Mouse (Mus musculus) ovary, postnatal 14 days (tissue): ENCODE data around the gene Entpd5.
A peak's percentile ranks its signal among the peaks of the same experiment; 100 is the strongest.
"Not testable (repeated sequence)": the region's sequence is repeated elsewhere in the genome, so short reads cannot be mapped to it uniquely, and the experiment has no call there.

Experiments used
- DNase-seq: peaks from one replicate; pipeline ENCODE4 v3.0.0; 2022; ENCODE audit warnings: low spot score

Entpd5 gene

DNA sequence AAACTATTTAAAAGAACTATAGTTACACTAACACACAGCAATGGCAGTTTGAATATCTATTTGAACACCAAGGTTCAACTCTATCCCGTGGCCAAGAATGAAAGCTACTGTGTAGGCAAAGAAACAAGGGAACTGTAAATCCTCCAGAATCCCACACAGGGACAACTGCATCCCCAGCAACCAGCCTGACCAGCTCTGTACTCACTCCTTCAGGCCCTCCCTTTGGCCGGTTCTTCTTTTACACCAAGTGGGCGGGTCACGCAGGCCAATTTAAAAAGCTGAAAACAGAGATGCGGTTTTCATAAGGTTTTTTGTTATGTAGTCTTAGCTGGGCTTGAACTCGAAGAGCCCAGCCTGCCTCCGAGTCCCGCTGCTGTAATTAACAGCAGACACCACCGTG, 9.7 kb downstream of the Entpd5 start:
- no peak for DNase-seq

GRCm38 (mm10) chr12:84398629-84399028, 10.2 kb downstream of the Entpd5 start:
- no peak for DNase-seq

DNA sequence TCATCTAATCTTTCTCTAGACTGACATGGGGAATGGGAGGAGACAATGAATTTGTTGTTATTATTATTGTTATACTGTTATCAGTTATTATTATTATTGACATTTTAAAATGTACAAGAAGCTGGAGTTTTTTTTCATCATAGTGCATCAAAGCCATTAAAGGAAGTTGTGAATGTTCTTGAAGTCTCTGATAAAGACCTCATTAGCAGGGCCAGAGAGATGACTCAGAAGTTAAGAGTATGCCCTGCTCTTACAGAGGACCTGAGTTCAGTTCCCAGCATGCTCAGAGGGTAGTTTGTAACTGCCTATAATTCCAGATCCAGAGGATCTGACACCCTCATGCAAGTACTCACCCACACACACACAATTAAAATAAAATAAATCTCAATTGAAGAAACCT, 11.1 kb downstream of the Entpd5 start:
- no peak for DNase-seq

DNA sequence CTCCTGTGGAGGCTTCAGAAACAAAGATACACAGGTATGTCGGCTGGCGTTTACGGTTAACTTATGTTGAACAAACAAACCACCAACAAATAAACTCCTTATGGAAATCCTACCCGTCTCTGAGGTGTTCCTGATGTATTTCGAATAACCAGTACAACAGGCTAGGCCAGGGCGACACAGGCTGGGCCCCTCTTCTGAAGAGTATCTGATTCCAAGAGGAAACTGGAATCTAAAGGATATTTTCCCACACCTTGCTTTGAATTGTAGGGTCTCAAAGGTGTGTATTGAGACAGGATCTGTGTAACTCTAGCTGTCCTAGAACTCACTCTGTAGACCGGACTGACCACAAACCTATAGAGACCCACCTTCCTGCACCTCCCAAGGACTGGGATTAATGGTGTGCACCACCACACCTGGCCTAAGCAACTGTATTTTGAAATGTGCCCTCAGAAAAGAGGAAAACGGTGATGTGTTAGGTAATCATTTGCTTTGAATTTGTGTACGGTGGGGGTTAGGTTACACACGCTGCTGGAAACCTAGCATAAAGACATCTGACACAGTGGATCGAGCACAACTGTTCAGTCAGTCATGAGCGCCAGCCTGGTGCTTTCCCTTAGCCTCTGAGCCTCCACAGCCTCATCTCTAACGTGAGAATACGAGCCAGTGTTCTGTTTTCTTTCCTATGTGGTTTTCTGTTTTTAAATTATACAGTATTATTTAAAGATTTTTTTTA, 11.7 kb downstream of the Entpd5 start:
- DNase-seq = no peak

DNA sequence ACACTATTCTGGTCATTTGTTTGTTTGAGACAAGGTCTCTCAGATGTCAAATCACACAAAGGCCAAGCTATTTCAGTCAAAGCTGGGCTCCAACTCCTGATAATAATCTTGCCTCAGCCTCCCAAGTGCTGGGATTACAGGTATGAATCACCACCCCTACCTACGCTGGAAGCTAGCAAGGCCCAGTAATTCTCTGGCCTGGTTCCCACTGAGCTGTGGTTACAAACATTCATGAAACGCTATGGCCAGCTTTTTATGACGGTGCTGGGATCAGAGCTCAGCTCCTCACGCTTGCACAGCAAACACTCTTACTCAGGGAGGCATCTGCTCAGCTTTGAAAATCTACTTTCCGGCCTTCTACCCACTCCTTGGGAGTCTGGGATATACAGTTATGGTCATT, 15.0 kb downstream of the Entpd5 start:
- DNase-seq = no peak

DNA sequence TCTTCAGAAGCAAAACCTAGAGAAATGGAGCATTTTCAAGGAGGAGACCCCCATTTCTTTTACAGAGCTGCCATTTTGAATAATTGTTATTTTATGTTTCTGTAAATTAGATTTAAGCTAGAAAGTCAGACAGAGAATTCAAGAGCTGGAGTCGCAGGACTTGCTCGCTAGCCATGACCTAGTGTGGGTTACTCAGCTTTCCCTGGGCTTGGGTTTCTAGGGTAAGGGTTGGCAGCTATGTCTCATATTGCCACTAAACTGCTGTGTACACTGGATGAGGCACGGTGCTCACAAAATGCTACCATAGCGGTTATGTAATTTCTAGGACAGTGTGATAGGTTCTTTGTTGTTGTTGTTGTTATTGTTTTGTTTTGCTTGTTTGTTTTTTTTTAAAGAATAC, 16.1 kb downstream of the Entpd5 start:
- no peak for DNase-seq

GRCm38 (mm10) chr12:84390336-84390735, 18.5 kb downstream of the Entpd5 start:
- DNase-seq = no peak

GRCm38 (mm10) chr12:84388774-84389400, 19.9 kb downstream of the Entpd5 start:
- DNase-seq = no peak

DNA sequence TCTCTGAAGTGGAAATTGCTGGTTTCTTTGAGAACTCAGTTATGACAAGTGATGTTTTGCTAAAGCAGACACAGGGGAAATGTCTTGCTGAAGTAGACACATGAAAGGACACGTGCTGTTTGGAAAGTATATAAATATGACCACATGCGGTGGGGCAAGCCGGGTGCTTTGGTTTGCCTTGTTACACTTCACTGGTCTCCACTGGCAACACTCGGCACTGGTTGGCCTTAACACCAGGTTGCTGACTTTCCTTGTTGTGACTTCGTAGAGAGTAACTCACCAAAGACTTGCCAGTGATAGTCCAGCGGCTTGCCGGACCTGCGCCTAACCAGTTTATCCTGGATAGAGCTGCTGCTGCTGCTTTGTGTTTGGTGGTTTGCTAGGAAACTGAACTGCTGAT, 20.7 kb downstream of the Entpd5 start:
- DNase-seq = no peak

DNA sequence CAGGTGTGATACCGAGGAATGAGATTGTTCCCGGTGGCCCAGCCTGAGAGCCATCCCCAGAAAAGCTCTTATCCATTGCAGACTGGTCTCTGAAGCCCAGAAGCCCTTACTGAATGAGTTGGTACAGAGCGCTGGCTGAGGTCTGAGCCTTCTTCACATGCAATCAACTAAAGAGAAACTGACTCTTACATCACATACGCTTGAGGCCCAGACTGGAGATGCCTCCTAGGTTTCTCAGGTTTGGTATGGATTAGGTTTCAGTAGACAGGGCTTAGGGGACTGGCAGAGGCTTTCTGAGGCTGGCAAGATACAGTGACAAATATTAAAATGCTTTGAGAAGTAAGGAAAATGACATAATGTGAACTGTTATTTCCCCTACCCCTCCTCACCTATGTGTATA, 23.4 kb downstream of the Entpd5 start:
- no peak for DNase-seq

GRCm38 (mm10) chr12:84384644-84385081, 24.2 kb downstream of the Entpd5 start:
- DNase-seq = no peak

DNA sequence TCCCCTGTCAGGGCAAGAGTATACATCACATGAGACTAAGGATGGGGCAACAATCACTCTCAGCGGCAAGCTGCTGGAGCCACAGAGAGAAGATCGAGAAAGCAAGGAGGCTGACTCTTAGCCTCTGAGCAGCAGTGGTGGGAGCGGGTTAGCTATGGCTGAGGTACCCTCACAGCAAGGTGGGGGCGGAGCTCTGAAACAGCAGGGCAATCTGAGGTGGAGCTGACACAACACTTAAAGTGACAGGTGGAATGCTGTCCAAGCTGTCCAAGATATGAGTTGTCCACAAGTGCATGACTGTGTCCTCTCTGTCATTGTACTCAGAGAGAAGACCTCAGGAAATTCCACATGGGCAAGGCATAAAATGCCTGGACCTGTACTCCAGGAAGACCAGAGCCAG, 26.5 kb downstream of the Entpd5 start:
- no peak for DNase-seq

DNA sequence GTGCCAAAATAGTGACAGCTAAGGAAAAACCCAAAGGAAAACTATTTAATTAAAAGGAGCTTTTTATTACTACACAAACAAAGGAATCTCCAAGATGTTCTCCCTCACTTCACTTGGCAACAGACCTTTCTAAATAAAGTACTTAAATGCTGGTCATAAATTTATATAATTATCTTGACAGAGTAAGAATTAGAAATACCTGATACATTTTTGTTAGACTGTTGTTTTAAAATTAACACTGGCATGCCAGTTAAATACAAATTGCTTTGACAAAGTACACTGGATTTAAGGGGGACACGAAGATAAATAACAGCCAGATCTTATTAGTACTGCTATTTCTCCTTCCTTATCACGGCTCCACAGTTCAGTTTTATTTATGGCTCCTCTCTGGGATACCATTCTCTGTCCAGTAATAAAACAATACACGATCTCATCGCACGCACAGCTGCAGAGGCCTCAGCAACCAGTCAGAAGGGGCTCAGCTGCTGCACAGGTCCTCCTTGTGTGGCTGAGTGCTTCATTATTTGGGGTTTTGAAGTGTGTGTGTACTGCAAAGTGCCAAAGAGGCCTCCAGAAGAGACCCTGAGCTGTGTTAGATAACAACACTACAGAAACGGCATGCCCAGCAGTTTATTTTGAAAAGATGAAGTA, 34.9 kb downstream of the Entpd5 start:
- no peak for DNase-seq

GRCm38 (mm10) chr12:84371647-84372046, 37.2 kb downstream of the Entpd5 start:
- no peak for DNase-seq

- no peak for DNase-seq
Measured at GRCm38 (mm10) chr12:84366971-84367370, 41.9 kb downstream of the Entpd5 start.

GRCm38 (mm10) chr12:84365137-84365536, 43.7 kb downstream of the Entpd5 start:
- no peak for DNase-seq

DNA sequence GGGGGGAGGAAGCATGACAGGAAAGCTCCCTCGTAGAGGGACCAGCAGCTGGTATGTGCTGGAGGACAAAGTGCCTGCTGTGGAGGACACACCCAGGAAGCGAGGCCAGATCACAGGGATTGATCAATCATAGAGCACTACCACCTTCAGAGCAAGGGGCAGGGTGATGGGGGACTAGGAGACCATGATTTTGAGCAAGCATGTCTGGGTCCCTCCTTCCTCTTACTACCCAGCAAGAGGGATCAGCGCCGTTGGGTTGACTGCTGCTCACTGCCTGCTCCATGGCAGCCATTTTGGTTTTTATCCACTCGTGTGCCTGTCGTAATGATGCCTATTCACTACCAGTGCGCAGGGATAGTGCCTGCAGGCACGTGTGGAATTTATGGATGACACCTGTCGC, 44.5 kb downstream of the Entpd5 start:
- no peak for DNase-seq

GRCm38 (mm10) chr12:84362872-84363271, 46.0 kb downstream of the Entpd5 start:
- DNase-seq = no peak

GRCm38 (mm10) chr12:84361555-84362489, 47.0 kb downstream of the Entpd5 start, which contains the start of the genes Coq6 and Fam161b:
Gene Coq6, plus strand, starts transcription at chr12:84361657.
Gene Fam161b, minus strand, starts transcription at chr12:84361833.
- DNase-seq = peak; percentile 82

DNA sequence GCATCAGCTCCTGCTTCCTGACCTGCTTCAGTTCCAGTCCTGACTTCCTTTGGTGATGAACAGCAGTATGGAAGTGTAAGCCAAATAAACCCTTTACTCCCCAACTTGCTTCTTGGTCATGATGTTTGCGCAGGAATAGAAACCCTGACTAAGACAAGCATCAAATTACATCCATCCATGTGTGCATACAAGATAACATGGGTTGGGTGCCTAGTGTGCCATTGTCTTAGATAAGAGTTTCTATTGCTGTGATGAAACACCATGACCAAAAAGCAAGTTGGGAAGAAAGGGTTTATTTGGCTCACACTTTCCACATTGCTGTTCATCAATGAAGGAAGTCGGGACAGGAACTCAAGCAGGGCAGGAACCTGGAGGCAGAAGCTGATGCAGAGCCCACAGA, 50.1 kb downstream of the Entpd5 start:
- not testable (repeated sequence) for DNase-seq

DNA sequence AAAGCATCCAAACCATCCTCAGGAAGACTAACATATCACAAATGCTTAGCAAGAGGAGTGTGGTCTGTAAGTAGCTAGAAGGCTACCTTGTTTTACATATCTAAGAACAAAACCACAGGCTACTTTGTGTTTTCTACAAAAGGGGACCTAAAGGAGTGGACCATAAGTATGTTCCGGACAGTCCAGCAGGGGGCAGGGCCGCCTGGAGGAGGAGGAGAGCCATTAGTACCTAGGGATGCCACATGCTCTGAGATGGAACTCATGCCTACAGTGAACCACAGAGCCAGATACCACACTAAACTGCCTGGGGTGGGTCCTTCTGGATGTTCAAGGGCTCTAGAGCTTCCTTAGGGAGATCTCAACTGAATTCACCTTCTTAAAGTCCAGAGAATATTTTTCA, 61.6 kb downstream of the Entpd5 start:
- DNase-seq = peak; percentile 22
